Mouse (Mus musculus) thymus, adult 2 months (tissue): ENCODE data around the gene B4galt3.

ENCODE experiments used
- CTCF ChIP-seq: fragments of 200-500 bp; IDR thresholded peaks from 2 replicates; pipeline ENCODE4 v1.5.1; 2012; ENCODE audit warnings: mild to moderate bottlenecking, control low read depth, low read length, moderate library complexity, borderline replicate concordance; ENCODE audit not compliant: control insufficient read depth, poor library complexity, insufficient read depth; ENCODE audit errors: extremely low read depth
- POLR2A ChIP-seq: fragments of 200-500 bp; IDR thresholded peaks from 2 replicates; pipeline ENCODE4 v1.6.1; 2012; ENCODE audit warnings: mild to moderate bottlenecking, low read length, control low read depth, moderate library complexity; ENCODE audit not compliant: control insufficient read depth, poor library complexity, insufficient read depth; ENCODE audit errors: extremely low read depth

DNA sequence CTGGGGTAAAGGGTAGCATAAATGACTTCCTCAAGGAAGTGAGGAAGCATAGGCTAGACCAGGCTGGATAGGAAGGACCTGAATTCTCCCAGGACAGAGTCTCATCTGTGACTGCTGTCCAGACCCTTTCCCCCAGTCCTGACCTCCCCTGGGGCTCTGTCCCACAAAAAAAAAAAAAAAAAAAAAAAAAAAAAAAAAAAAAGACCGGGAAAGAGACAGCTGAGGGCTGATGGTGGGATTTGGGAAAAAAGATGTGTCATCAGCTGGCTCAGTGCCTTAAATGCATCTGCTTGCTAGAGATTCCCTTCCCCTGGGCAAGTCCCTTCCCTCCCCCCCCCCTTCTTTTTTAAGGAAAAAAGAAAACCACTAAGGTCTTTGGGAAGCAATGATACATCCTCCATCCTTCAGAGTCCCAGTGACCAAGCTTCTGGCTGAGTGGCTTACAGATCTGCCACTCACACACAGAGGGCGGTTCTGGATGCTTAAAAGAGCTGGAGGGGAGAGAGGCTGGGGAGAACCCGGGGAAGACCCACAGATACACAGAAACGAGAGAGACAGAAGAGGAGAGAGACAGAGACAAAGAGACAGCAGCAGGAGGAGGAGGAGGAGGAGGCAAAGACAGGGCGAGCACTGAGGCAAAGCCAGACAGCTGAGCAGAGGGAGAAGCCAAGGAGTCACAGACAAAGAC is 20.1 kb upstream of the B4galt3 start, which contains the start of gene Adamts4:
- TF ChIP-seq CTCF (no peak), POLR2A (no peak)
